Mouse (Mus musculus) C2C12 (cell line): ENCODE measurements at regions not wholly inside any gene's neighbourhood (a gene's known extent, or its start where the extent isn't known, plus 50 kb on each side); places are given as distances from the start of the nearest gene placed in this dataset.

Experiments used
- H3K27me3 ChIP-seq: one replicate; pipeline ENCODE4 v1.6.1; 2011; ENCODE audit not compliant: control insufficient read depth, insufficient read depth, insufficient read length
- H3K36me3 ChIP-seq: one replicate; pipeline ENCODE4 v1.6.1; 2011; ENCODE audit not compliant: control insufficient read depth, insufficient read depth
- H3K4me3 ChIP-seq: one replicate; pipeline ENCODE4 v1.5.1; 2011; ENCODE audit warnings: mild to moderate bottlenecking, control low read depth; ENCODE audit not compliant: poor library complexity, insufficient read depth, severe bottlenecking
- H3K79me2 ChIP-seq: one replicate; pipeline ENCODE4 v1.6.1; 2011; ENCODE audit not compliant: control insufficient read depth, insufficient read depth
- H3K79me3 ChIP-seq: one replicate; pipeline ENCODE4 v1.6.1; 2011; ENCODE audit warnings: low read depth, control low read depth
- H3ac ChIP-seq: one replicate; pipeline ENCODE3; 2011; ENCODE audit warnings: low read depth; ENCODE audit not compliant: control insufficient read depth, insufficient read length
- CEBPB ChIP-seq: IDR thresholded peaks from one replicate; pipeline ENCODE4 v1.6.1; 2011; ENCODE audit warnings: low read depth, mild to moderate bottlenecking, control low read depth, moderate library complexity
- CTCF ChIP-seq: IDR thresholded peaks from one replicate; pipeline ENCODE4 v1.5.1; 2011; ENCODE audit not compliant: control insufficient read depth, insufficient read depth, insufficient read length
- FOSL1 ChIP-seq: IDR thresholded peaks from one replicate; pipeline ENCODE4 v1.8.0; 2011; ENCODE audit warnings: mild to moderate bottlenecking, low read length; ENCODE audit not compliant: poor library complexity, insufficient read depth, severe bottlenecking
- MAX ChIP-seq: IDR thresholded peaks from one replicate; pipeline ENCODE4 v1.6.1; 2011; ENCODE audit warnings: mild to moderate bottlenecking, control low read depth
- MYOD1 ChIP-seq: IDR thresholded peaks from one replicate; pipeline ENCODE4 v1.6.1; 2011; ENCODE audit warnings: low read depth; ENCODE audit not compliant: control insufficient read depth, insufficient read length
- MYOG ChIP-seq: IDR thresholded peaks from one replicate; pipeline ENCODE4 v1.6.1; 2011; ENCODE audit not compliant: control insufficient read depth, insufficient read length; ENCODE audit errors: extremely low read depth
- USF1 ChIP-seq: IDR thresholded peaks from one replicate; pipeline ENCODE4 v1.6.1; 2011; ENCODE audit warnings: low read depth, mild to moderate bottlenecking, control low read depth, moderate library complexity

DNA sequence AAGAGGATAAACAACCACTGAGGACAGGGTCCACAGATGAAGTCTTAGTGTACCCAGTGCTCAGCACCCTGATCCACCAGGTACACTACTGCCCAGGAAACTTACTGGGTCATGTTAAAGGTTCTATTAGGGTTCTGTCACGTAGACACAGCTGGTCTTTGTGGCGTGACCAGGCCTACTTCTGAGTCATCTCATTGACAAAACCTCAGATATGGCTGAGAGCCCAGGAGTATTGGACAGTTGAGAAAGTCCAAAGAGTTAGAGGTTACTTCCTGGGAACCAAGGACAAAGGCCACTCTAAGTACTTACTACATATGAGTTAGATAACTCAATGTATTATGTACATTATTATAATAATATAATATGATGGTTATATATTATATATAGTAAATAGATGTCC is 2214.0 kb downstream of the 4930444P10Rik start:
- no peaks in the 10 kb centered on the region for H3K27me3 ChIP-seq

DNA sequence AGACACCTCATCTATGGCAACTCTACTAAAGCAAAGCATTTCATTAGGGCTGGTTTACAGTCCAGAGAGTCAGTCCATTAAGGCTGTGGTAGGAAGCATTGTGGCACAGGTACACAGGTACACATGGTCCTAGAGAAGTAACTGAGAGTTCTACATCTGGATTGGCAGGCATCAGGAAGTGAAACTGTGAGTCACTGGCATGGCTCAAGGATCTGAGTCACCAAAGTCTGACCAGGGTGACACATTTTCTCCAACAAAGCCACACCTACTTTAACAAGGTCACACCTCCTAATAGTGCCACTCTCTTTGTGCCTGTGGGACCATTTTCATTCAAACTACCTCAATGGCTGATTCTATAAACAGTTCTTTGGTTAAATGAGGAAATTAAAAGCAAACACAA is 2219.2 kb downstream of the 4930444P10Rik start:
- H3K79me3 ChIP-seq: no peaks in the 10 kb centered on the region
- H3ac ChIP-seq: no peak overlapping the region
- H3K79me2 ChIP-seq: no peaks in the 10 kb centered on the region
- no peak overlapping the region for H3K4me3 ChIP-seq
- H3K36me3 ChIP-seq: no peaks in the 10 kb centered on the region
- H3K27me3 ChIP-seq: no peaks in the 10 kb centered on the region
- TF ChIP-seq CEBPB (no peak), FOSL1 (peak; percentile 59)

More for the DNA sequence above, 2214.0 kb downstream of the 4930444P10Rik start:
- Histone ChIP-seq H3ac (no peak overlapping the region), H3K4me3 (no peak overlapping the region), H3K79me3 (no peaks in the 10 kb centered on the region), H3K36me3 (no peaks in the 10 kb centered on the region), H3K79me2 (no peaks in the 10 kb centered on the region)
- TF ChIP-seq MAX: no peak
- no peak for TF ChIP-seq CEBPB
- TF ChIP-seq MYOG: no peak
- TF ChIP-seq FOSL1: no peak
- TF ChIP-seq MYOD1: no peak
- TF ChIP-seq CTCF: no peak
- no peak for TF ChIP-seq USF1

DNA sequence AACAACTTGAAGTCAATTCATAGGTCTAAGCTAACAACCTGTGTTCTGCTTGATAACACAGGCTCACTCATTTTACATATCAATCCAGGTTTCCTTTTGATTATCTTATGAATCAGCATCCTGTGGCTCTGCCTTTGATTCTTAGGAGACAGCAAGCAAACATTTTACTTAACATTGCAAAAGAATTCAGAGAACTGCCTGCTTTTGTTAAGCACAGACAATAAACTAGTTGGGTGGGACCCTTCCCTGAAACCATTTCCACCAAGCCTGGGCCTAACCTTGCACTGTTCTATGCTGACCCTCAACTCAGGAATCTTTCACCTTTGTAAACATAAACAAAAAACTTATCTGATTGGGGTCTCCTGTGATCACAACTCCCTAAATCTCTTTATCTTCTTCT is 2220.6 kb downstream of the 4930444P10Rik start:
- TF ChIP-seq MAX: no peak
- TF ChIP-seq FOSL1: no peak
- TF ChIP-seq MYOG: no peak
- TF ChIP-seq CTCF: no peak
- no peak for TF ChIP-seq USF1
- no peak for TF ChIP-seq MYOD1
- TF ChIP-seq CEBPB: no peak
- H3K27me3 ChIP-seq: no peaks in the 10 kb centered on the region
- H3K79me3 ChIP-seq: no peaks in the 10 kb centered on the region
- H3K4me3 ChIP-seq: no peak overlapping the region
- H3ac ChIP-seq: no peak overlapping the region
- H3K36me3 ChIP-seq: no peaks in the 10 kb centered on the region
- H3K79me2 ChIP-seq: no peaks in the 10 kb centered on the region

DNA sequence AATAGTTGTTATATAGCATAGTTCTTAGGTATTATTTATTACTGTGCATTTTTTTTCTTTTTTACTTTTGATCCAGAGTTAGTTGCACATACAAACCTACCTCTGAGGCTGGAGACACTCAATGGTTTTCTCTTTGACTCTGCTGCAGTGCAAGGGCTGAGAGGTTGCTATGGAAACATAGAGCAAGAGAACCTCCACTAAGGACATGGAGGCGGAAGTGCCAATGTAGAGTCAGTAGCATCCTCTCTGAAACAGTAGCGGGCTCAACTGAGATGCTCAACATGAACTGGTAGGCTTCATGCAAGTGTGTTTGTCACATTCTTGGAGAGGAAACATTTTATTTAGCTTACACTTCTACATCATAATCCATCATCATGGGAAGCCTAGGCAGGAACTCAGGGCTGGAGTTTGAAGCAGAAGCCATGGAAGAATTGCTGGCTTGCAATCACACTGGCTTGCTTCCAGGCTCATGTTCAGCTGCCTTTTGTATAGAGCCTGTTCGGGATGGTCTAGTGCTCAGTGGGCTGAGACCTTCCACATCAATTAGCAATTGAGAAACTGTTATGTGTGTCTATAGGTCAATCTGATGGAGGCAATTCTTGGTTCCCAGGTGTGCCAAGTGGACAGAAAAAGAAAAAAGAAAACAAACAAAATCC is 2222.4 kb downstream of the 4930444P10Rik start:
- TF ChIP-seq CTCF (no peak), MYOG (no peak), MAX (no peak), USF1 (no peak), MYOD1 (no peak), CEBPB (no peak), FOSL1 (no peak)
- H3K27me3 ChIP-seq: no peaks in the 10 kb centered on the region
- H3K36me3 ChIP-seq: no peaks in the 10 kb centered on the region
- no peak overlapping the region for H3ac ChIP-seq
- H3K79me2 ChIP-seq: no peaks in the 10 kb centered on the region
- H3K79me3 ChIP-seq: no peaks in the 10 kb centered on the region
- H3K4me3 ChIP-seq: no peak overlapping the region

DNA sequence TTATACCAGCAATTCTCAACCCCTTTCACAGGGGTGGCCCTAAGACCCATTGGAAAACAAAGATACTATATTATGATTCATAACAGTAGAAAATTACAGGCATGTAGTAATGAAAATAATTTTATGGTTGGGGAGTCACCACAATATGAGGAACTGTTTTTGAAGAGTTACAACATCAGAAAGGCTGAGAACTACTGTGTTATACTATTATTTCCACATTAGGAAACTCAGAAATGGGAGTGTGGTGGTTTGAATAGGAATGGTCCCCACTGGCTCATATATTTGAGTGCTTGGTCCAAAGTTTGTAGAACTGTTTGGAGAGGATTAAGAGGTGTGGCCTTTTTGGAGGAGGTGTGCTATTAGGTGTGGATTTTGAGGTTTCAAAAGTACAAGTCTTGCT is 2227.4 kb downstream of the 4930444P10Rik start:
- Histone ChIP-seq H3K4me3 (no peak overlapping the region), H3K79me2 (no peaks in the 10 kb centered on the region), H3K27me3 (no peaks in the 10 kb centered on the region), H3ac (no peak overlapping the region), H3K36me3 (no peaks in the 10 kb centered on the region), H3K79me3 (no peaks in the 10 kb centered on the region)
- TF ChIP-seq MYOD1 (no peak), CTCF (no peak), MAX (no peak), CEBPB (no peak), FOSL1 (no peak), USF1 (no peak), MYOG (no peak)

DNA sequence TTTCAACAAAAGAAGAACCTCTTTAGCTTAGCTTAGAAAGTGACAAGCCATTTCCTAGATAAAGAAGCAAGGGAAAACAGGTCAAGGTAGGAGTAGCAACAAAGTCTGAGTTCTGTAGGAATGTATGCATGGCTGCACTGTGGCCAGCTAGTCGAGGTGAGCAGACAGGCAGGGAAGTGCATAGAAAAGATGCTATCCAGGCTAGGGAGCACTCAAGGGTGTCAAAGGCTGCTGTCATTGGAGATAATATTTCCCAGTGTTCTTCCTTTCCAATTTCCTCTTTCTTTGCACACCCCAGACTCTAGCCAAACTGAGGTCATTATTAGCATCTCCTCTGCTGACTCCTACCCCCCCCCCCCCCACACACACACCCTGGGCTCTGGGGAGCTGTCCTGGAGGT is 2229.4 kb downstream of the 4930444P10Rik start:
- H3K27me3 ChIP-seq: no peaks in the 10 kb centered on the region
- no peak for TF ChIP-seq MYOG
- no peak for TF ChIP-seq CEBPB
- no peak for TF ChIP-seq CTCF
- TF ChIP-seq USF1: no peak
- no peak for TF ChIP-seq FOSL1
- TF ChIP-seq MYOD1: no peak
- no peak for TF ChIP-seq MAX
- no peaks in the 10 kb centered on the region for H3K36me3 ChIP-seq
- H3ac ChIP-seq: no peak overlapping the region
- no peaks in the 10 kb centered on the region for H3K79me3 ChIP-seq
- H3K4me3 ChIP-seq: no peak overlapping the region
- no peaks in the 10 kb centered on the region for H3K79me2 ChIP-seq
